Mouse (Mus musculus) limb, embryonic 11.5 days (tissue): ENCODE measurements around the gene Arvcf. TPM values are rescaled to one million over a fixed set of nuclear protein-coding genes. Genes with fewer than 3 reads are reported as not detected.

Experiments
- ATAC-seq: fragments of 200-750 bp; cut with Nextera tagmentation; 2 replicates; pipeline ENCODE4 v1.8.0; 2017; ENCODE audit warnings: low read depth; ENCODE audit not compliant: insufficient number of reproducible peaks, low FRiP score, low TSS enrichment
- DNase-seq: peaks from one replicate; pipeline ENCODE4 v3.0.0-alpha.2; 2015; ENCODE audit warnings: low spot score
- H3K27ac ChIP-seq: fragments of 300-500 bp; sonication (generic); replicated peaks from 2 replicates; pipeline ENCODE4 v1.5.1; 2014; ENCODE audit warnings: low read depth, mild to moderate bottlenecking, low read length
- H3K27me3 ChIP-seq: fragments of 300-500 bp; sonication (generic); 2 replicates; pipeline ENCODE4 v1.6.1; 2014; ENCODE audit warnings: mild to moderate bottlenecking, low read length, mixed read lengths; ENCODE audit not compliant: control insufficient read depth, insufficient read depth
- H3K36me3 ChIP-seq: fragments of 300-500 bp; sonication (generic); 2 replicates; pipeline ENCODE4 v1.6.1; 2014; ENCODE audit warnings: mild to moderate bottlenecking, low read length, moderate library complexity, mixed read lengths; ENCODE audit not compliant: control insufficient read depth, insufficient read depth
- H3K4me1 ChIP-seq: fragments of 300-500 bp; sonication (generic); 2 replicates; pipeline ENCODE4 v1.6.1; 2014; ENCODE audit warnings: low read length, mixed read lengths; ENCODE audit not compliant: control insufficient read depth, insufficient read depth
- H3K4me2 ChIP-seq: fragments of 300-500 bp; sonication (generic); 2 replicates; pipeline ENCODE4 v1.6.1; 2014; ENCODE audit warnings: low read depth, mild to moderate bottlenecking, moderate library complexity; ENCODE audit not compliant: severe bottlenecking
- H3K4me3 ChIP-seq: fragments of 300-500 bp; sonication (generic); 2 replicates; pipeline ENCODE4 v1.5.1; 2014; ENCODE audit warnings: low read depth, low read length
- H3K9ac ChIP-seq: fragments of 300-500 bp; sonication (generic); 2 replicates; pipeline ENCODE4 v1.6.1; 2014; ENCODE audit warnings: mild to moderate bottlenecking, low read length
- H3K9me3 ChIP-seq: fragments of 300-500 bp; sonication (generic); 2 replicates; pipeline ENCODE4 v1.6.1; 2016; ENCODE audit warnings: low read length; ENCODE audit not compliant: control insufficient read depth
- WGBS: fragments of 180-500 bp; shearing (Covaris S2); extraction: QIAGEN DNeasy Blood & Tissue Kit; methylation state at CpG from one replicate; pipeline ENCODE4 v1.1.7; 2014; 5-methylcytosine and 5-hydroxymethylcytosine counted together
- polyA plus RNA-seq: library from polyadenylated mRNA; unstranded; fragments of >200 nt; fragmentation: Nextera tagmentation; extraction: Ambion mirVana; gene quantifications from 2 replicates; pipeline ENCODE4 v1.2.1, GENCODE M21; 2014

Gene Arvcf
- polyA plus RNA-seq, 1 experiment from 2014 or later = 33.2 TPM

- DNase-seq (no peak), ATAC-seq (no peak)
- WGBS = 78% methylated on average over 4 of the region's 4 CpGs
- peaks cover 15% of the 10 kb centered on the region for H3K36me3 ChIP-seq
- peaks cover 6% of the 10 kb centered on the region; the same call in 1 of the 2 replicates for H3K4me1 ChIP-seq
- H3K27ac ChIP-seq = no peak overlapping the region
- no peak overlapping the region for H3K4me3 ChIP-seq
- no peaks in the 10 kb centered on the region for H3K27me3 ChIP-seq
- H3K9ac ChIP-seq = no peak overlapping the region
- H3K9me3 ChIP-seq = no peaks in the 10 kb centered on the region
- H3K4me2 ChIP-seq = no peak overlapping the region
Observed at GRCm38 (mm10) chr16:18418756-18419602, 71.0 kb downstream of the Arvcf start.

GRCm38 (mm10) chr16:18419603-18420026 is 71.6 kb downstream of the Arvcf start:
- DNase-seq = no peak
- WGBS = 87% methylated on average over 1 of the region's 1 CpGs
- no peak overlapping the region for H3K4me3 ChIP-seq
- ATAC-seq = no peak
- H3K9me3 ChIP-seq = no peaks in the 10 kb centered on the region
- H3K4me2 ChIP-seq = no peak overlapping the region
- H3K36me3 ChIP-seq = peaks cover 15% of the 10 kb centered on the region
- H3K27ac ChIP-seq = no peak overlapping the region
- H3K27me3 ChIP-seq = no peaks in the 10 kb centered on the region
- no peak overlapping the region for H3K9ac ChIP-seq
- peaks cover 6% of the 10 kb centered on the region; the same call in 1 of the 2 replicates for H3K4me1 ChIP-seq

GRCm38 (mm10) chr16:18420571-18420970 is 72.6 kb downstream of the Arvcf start:
- peaks cover 10% of the 10 kb centered on the region; the same call in 1 of the 2 replicates for H3K4me1 ChIP-seq
- peaks cover 15% of the 10 kb centered on the region for H3K36me3 ChIP-seq
- DNase-seq (no peak), ATAC-seq (no peak)
- H3K9me3 ChIP-seq = no peaks in the 10 kb centered on the region
- no peak overlapping the region for H3K4me2 ChIP-seq
- no peaks in the 10 kb centered on the region for H3K27me3 ChIP-seq
- H3K9ac ChIP-seq = no peak overlapping the region
- H3K27ac ChIP-seq = no peak overlapping the region
- 80% methylated on average over 3 of the region's 3 CpGs for WGBS
- no peak overlapping the region for H3K4me3 ChIP-seq

GRCm38 (mm10) chr16:18423203-18423914 is 75.4 kb downstream of the Arvcf start:
- H3K27ac ChIP-seq = no peak overlapping the region
- WGBS = 81% methylated on average over 7 of the region's 7 CpGs

GRCm38 (mm10) chr16:18423915-18424265 is 75.9 kb downstream of the Arvcf start:
- ATAC-seq = no peak
- 91% methylated on average over 5 of the region's 5 CpGs for WGBS
- H3K27ac ChIP-seq = no peak overlapping the region

More at GRCm38 (mm10) chr16:18423203-18423914, 75.4 kb downstream of the Arvcf start:
- Histone ChIP-seq H3K9me3 (no peaks in the 10 kb centered on the region), H3K9ac (no peak overlapping the region), H3K4me1 (peaks cover 12% of the 10 kb centered on the region; the same call in 1 of the 2 replicates), H3K4me2 (no peak overlapping the region), H3K4me3 (no peak overlapping the region), H3K27me3 (no peaks in the 10 kb centered on the region), H3K36me3 (peaks cover 7% of the 10 kb centered on the region)
- ATAC-seq (no peak), DNase-seq (no peak)

GRCm38 (mm10) chr16:18424364-18425045 is 76.5 kb downstream of the Arvcf start:
- peaks cover 7% of the 10 kb centered on the region for H3K36me3 ChIP-seq
- H3K9ac ChIP-seq = no peak overlapping the region
- no peak overlapping the region for H3K4me2 ChIP-seq
- H3K4me1 ChIP-seq = peaks cover 12% of the 10 kb centered on the region; the same call in 1 of the 2 replicates
- no peaks in the 10 kb centered on the region for H3K9me3 ChIP-seq
- DNase-seq = no peak
- H3K27ac ChIP-seq = no peak overlapping the region
- H3K27me3 ChIP-seq = no peaks in the 10 kb centered on the region
- no peak for ATAC-seq
- no peak overlapping the region for H3K4me3 ChIP-seq
- 53% methylated on average over 11 of the region's 11 CpGs for WGBS

More at GRCm38 (mm10) chr16:18423915-18424265, 75.9 kb downstream of the Arvcf start:
- no peak overlapping the region for H3K9ac ChIP-seq
- no peaks in the 10 kb centered on the region for H3K27me3 ChIP-seq
- H3K4me1 ChIP-seq = peaks cover 12% of the 10 kb centered on the region; the same call in 1 of the 2 replicates
- peaks cover 7% of the 10 kb centered on the region for H3K36me3 ChIP-seq
- no peak for DNase-seq
- H3K4me2 ChIP-seq = no peak overlapping the region
- no peak overlapping the region for H3K4me3 ChIP-seq
- H3K9me3 ChIP-seq = no peaks in the 10 kb centered on the region

- H3K9ac ChIP-seq = peak overlapping the region; percentile 81
- H3K9me3 ChIP-seq = no peaks in the 10 kb centered on the region
- H3K27me3 ChIP-seq = no peaks in the 10 kb centered on the region
- H3K4me3 ChIP-seq = peak overlapping the region; percentile 84
- H3K36me3 ChIP-seq = peaks cover 7% of the 10 kb centered on the region
- H3K4me2 ChIP-seq = peak overlapping the region; percentile 65
- ATAC-seq = no peak
- H3K27ac ChIP-seq = 0 out of 2 replicates have a peak overlapping the region, but pooled peaks have one; percentile 21
- no peak for DNase-seq
- 20% methylated on average over 10 of the region's 10 CpGs for WGBS
- peaks cover 12% of the 10 kb centered on the region for H3K4me1 ChIP-seq
Observed at GRCm38 (mm10) chr16:18425475-18426214, 77.7 kb downstream of the Arvcf start.
